Mouse (Mus musculus): ENCODE results near the gene Man2b1. TPM values are rescaled to one million over a fixed set of nuclear protein-coding genes. Genes with fewer than 3 reads are reported as not detected.
"Not testable (repeated sequence)": the region's sequence is repeated elsewhere in the genome, so short reads cannot be mapped to it uniquely, and the experiment has no call there.

The Man2b1 gene
- polyA plus RNA-seq, 1 experiment from 2014 or later: 29.9 TPM

DNA sequence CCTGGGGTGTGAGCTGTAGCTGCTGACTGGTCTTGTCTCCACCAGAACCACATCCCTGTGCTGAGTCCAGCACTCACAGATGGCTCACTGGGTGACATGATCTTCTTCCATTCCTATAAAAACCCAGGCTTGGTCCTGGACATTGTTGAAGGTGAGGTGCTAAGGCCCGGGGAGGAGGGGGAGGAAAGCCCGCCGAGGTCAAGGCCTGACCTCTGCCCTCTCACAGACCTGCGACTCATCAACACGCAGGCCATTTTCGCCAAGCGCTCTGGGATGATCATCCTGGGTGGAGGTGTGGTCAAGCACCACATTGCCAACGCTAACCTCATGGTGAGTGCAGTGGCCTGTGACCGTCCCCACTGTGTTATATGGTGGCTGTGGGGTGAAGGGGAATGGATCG lies 8.9 kb upstream of the Man2b1 start:
- Histone ChIP-seq H3K4me3 (replicated peaks) (no peak overlapping the region), H3K4me1 (replicated peaks) (peaks cover 83% of the 10 kb centered on the region), H3K27me3 (no peaks in the 10 kb centered on the region), H3K36me3 (replicated peaks) (peaks cover 55% of the 10 kb centered on the region), H3K9me3 (replicated peaks) (no peaks in the 10 kb centered on the region), H3K4me2 (no peak overlapping the region), H3K27ac (replicated peaks) (0 out of 2 replicates have a peak overlapping the region, but pooled peaks have one; percentile 73), H3K9ac (no peak overlapping the region)
- 79% methylated on average over 10 of the region's 10 CpGs for WGBS (ENCODE audit: insufficient replicate concordance)
- ATAC-seq (ENCODE audit: insufficient read depth): no peak

DNA sequence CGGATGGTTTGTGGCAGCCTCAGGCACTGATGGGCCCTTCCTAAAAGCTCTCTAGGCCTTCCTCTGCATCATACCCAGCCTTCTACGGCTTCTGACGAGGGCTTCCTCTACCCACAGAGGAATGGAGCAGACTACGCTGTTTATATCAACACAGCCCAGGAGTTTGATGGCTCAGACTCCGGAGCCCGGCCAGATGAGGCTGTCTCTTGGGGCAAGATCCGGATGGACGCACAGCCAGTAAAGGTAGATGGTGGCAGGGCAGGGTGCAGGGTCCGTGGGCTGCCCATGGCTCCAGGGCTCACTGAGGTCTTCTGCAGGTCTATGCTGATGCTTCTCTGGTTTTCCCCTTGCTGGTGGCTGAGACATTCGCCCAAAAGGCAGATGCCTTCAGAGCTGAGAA lies 8.5 kb upstream of the Man2b1 start:
- H3K27ac ChIP-seq (replicated peaks): peak overlapping the region; percentile 73; the same call in 1 of the 2 replicates

DNA sequence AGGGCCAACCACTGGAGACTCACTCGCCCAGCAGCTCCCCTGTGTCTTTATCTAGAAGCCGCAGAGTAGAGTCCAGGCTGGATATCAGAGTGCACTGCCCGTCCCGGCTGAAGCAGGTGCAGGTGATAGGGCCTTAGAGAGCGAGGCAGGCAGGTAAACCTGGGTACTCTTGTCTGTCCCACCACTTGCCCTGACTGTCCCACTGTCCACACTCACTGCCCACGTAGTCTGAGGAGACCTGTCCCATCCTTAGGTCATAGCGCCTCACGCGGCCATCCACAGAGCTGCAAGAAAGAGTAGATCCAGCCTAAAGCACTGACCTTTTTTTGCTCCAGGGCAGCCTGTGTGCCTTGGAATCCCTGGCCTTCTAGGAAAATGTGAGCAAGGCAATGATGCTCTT lies 7.1 kb upstream of the Man2b1 start:
- peaks cover 83% of the 10 kb centered on the region for H3K4me1 ChIP-seq (replicated peaks)
- H3K27me3 ChIP-seq: no peaks in the 10 kb centered on the region
- peak overlapping the region; percentile 50 for H3K4me2 ChIP-seq
- H3K4me3 ChIP-seq (replicated peaks): no peak overlapping the region; the same call in 1 of the 2 replicates
- H3K9ac ChIP-seq: peak overlapping the region; percentile 45; the same call in 1 of the 2 replicates
- peak overlapping the region; percentile 73 for H3K27ac ChIP-seq (replicated peaks)
- H3K36me3 ChIP-seq (replicated peaks): peaks cover 55% of the 10 kb centered on the region
- WGBS (ENCODE audit: insufficient replicate concordance): 49% methylated on average over 9 of the region's 9 CpGs
- no peaks in the 10 kb centered on the region for H3K9me3 ChIP-seq (replicated peaks)
- peak; percentile 58 for ATAC-seq (ENCODE audit: insufficient read depth)

More for the DNA sequence above, 8.5 kb upstream of the Man2b1 start:
- H3K4me3 ChIP-seq (replicated peaks): no peak overlapping the region
- no peaks in the 10 kb centered on the region for H3K27me3 ChIP-seq
- no peak for ATAC-seq (ENCODE audit: insufficient read depth)
- WGBS (ENCODE audit: insufficient replicate concordance): 79% methylated on average over 10 of the region's 10 CpGs
- no peak overlapping the region for H3K4me2 ChIP-seq
- peaks cover 85% of the 10 kb centered on the region for H3K4me1 ChIP-seq (replicated peaks)
- peaks cover 55% of the 10 kb centered on the region for H3K36me3 ChIP-seq (replicated peaks)
- no peak overlapping the region for H3K9ac ChIP-seq
- no peaks in the 10 kb centered on the region for H3K9me3 ChIP-seq (replicated peaks)

DNA sequence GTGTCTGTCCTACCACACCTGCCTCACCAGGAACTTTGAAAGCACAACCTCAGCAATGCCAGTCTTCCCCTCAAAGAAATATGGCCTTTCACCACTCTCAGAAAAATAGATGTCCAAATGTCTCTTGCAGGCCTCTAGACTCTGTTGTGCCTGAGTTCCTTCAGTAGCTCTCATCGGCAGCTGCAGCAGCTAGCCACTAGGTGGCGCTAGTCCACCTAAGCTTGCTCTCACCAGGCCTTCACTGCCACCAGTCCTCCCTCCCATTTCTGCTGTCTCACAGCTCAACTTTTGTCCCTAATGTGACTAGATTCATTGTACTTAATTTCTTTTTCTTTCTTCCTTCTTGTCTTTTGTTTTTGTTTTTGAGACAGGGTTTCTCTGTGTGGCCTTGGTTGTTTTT lies 6.1 kb upstream of the Man2b1 start:
- peak overlapping the region; percentile 21; the same call in 1 of the 2 replicates for H3K9ac ChIP-seq
- H3K27me3 ChIP-seq: no peaks in the 10 kb centered on the region
- peak overlapping the region; percentile 73 for H3K27ac ChIP-seq (replicated peaks)
- H3K4me3 ChIP-seq (replicated peaks): no peak overlapping the region
- 0 out of 2 replicates have a peak overlapping the region, but pooled peaks have one; percentile 50 for H3K4me2 ChIP-seq
- WGBS (ENCODE audit: insufficient replicate concordance): 0% methylated on average over 2 of the region's 2 CpGs
- H3K4me1 ChIP-seq (replicated peaks): peaks cover 89% of the 10 kb centered on the region
- peak; percentile 26; the same call in 1 of the 2 replicates for ATAC-seq (ENCODE audit: insufficient read depth)
- H3K9me3 ChIP-seq (replicated peaks): no peaks in the 10 kb centered on the region
- H3K36me3 ChIP-seq (replicated peaks): peaks cover 55% of the 10 kb centered on the region

DNA sequence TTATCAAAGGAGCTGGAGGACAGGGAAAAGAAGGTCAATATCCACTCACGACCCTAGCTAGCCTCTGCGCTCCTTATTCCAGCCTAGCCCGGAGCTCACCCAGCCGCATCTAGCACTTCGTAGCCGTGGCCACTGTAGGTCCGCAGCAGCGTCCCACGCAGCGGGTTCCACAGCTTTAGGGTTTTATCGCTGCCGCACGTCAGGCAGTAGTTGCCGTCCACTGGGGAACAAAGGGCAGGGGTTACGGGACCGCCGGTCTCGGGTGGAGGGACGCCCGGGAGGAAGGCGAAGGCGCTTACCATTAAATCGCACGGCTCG lies 2.9 kb upstream of the Man2b1 start:
- H3K27me3 ChIP-seq: no peaks in the 10 kb centered on the region
- peak overlapping the region; percentile 85 for H3K27ac ChIP-seq (replicated peaks)
- peaks cover 35% of the 10 kb centered on the region for H3K36me3 ChIP-seq (replicated peaks)
- H3K4me1 ChIP-seq (replicated peaks): peaks cover 88% of the 10 kb centered on the region
- WGBS (ENCODE audit: insufficient replicate concordance): 0% methylated on average over 25 of the region's 25 CpGs
- H3K9ac ChIP-seq: peak overlapping the region; percentile 90
- H3K9me3 ChIP-seq (replicated peaks): no peaks in the 10 kb centered on the region
- peak overlapping the region; percentile 88 for H3K4me3 ChIP-seq (replicated peaks)
- no peak for ATAC-seq (ENCODE audit: insufficient read depth)
- H3K4me2 ChIP-seq: peak overlapping the region; percentile 97

DNA sequence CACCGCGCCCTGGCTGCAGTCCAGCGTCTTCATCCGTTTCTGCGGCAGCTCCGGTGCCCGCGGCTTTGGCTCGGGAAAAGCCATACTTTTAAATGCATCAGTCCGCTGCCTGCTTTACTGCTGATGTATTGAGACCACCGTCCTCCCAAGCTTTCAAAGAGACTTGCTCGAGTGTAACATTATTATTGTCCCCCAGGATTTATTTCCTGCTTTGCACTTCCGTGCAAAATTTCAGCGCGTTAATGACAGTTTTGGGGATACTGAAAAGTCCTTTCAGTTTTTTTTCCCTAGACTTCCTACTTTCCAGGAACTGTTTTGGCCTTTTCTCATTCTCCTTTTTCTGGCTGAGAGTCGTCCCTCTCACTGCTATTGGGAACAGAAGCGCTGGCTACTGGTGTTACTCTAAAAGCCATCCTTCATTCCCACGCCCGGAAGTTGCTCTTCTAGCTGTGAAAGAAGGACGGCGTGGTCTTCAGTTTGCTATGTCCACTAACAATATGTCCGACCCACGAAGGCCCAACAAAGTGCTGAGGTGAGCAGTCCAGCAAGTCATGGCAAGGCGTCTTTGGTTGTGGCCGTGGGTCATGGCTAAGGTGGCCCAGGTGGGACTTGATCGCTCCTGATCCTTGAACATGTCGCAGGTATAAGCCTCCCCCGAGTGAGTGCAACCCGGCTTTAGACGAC lies 2.4 kb upstream of the Man2b1 start, which contains the start of gene Wdr83os:
Gene Wdr83os (plus strand): TSS at position 209 of the 684 bp plus-strand sequence.
- Histone ChIP-seq H3K9ac (peak within 1 kb of the TSS; percentile 90), H3K4me2 (peak within 1 kb of the TSS; percentile 97), H3K27me3 (no peaks in the 10 kb centered on the region), H3K27ac (replicated peaks) (peak within 1 kb of the TSS; percentile 85), H3K4me1 (replicated peaks) (peaks cover 88% of the 10 kb centered on the region), H3K36me3 (replicated peaks) (peaks cover 35% of the 10 kb centered on the region), H3K4me3 (replicated peaks) (peak within 1 kb of the TSS; percentile 88), H3K9me3 (replicated peaks) (no peaks in the 10 kb centered on the region)
- peak; percentile 13; the same call in 1 of the 2 replicates for ATAC-seq (ENCODE audit: insufficient read depth)
- under 1% methylated on average over 30 of the region's 30 CpGs for WGBS (ENCODE audit: insufficient replicate concordance)

DNA sequence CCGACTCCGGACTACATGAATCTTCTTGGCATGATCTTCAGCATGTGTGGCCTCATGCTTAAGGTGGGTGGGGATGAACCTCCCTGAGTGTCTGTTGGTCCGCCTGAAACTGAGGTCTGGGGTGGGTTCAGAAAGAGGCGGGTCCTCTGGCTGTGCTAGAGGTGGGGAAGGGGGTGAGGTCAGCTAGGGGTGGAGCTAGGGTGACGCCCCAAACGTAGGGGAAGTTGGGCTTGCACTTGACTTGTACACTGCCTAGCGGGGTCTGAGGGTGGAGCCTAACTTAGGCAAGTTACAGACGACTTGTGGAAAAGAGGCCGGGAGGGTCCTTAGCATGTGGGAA lies 1.9 kb upstream of the Man2b1 start, which contains the start of gene Wdr83:
Gene Wdr83 (minus strand): TSS at position 91 of the 340 bp plus-strand sequence.
- H3K4me2 ChIP-seq: peak within 1 kb of the TSS; percentile 97
- 1% methylated on average over 9 of the region's 9 CpGs for WGBS (ENCODE audit: insufficient replicate concordance)
- ATAC-seq (ENCODE audit: insufficient read depth): peak; percentile 60
- peak within 1 kb of the TSS; percentile 90 for H3K9ac ChIP-seq
- H3K4me3 ChIP-seq (replicated peaks): peak within 1 kb of the TSS; percentile 88
- no peaks in the 10 kb centered on the region for H3K27me3 ChIP-seq
- no peaks in the 10 kb centered on the region for H3K9me3 ChIP-seq (replicated peaks)
- peaks cover 84% of the 10 kb centered on the region for H3K4me1 ChIP-seq (replicated peaks)
- H3K27ac ChIP-seq (replicated peaks): peak within 1 kb of the TSS; percentile 85
- H3K36me3 ChIP-seq (replicated peaks): peaks cover 33% of the 10 kb centered on the region

DNA sequence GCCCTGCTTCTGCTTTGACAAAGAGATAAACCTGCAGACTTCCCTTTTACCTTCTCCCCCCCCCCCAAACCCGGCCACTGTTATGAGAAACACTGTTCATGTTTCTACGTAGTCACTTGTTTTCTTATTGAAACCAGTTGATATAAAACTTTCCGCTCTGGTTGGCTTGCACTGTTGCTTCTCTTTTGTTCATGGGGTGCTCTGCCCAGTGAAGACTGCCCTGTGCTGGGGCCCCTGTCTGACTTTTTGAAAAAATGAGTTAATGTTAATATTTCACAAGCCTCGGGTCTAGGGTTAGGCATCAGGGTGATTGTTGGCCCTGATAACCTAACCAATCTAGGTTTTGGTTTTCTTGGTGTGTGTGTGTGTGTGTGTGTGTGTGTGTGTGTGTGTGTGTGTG lies 901 bp upstream of the Man2b1 start:
- WGBS (ENCODE audit: insufficient replicate concordance): 36% methylated on average over 4 of the region's 4 CpGs
- H3K4me1 ChIP-seq (replicated peaks): peaks cover 74% of the 10 kb centered on the region
- peak overlapping the region; percentile 97 for H3K4me2 ChIP-seq
- H3K27me3 ChIP-seq; H3K9me3 ChIP-seq (replicated peaks); ATAC-seq (ENCODE audit: insufficient read depth); H3K4me3 ChIP-seq (replicated peaks); H3K9ac ChIP-seq: not testable (repeated sequence)
- H3K36me3 ChIP-seq (replicated peaks): peaks cover 35% of the 10 kb centered on the region
- H3K27ac ChIP-seq (replicated peaks): peak overlapping the region; percentile 85

DNA sequence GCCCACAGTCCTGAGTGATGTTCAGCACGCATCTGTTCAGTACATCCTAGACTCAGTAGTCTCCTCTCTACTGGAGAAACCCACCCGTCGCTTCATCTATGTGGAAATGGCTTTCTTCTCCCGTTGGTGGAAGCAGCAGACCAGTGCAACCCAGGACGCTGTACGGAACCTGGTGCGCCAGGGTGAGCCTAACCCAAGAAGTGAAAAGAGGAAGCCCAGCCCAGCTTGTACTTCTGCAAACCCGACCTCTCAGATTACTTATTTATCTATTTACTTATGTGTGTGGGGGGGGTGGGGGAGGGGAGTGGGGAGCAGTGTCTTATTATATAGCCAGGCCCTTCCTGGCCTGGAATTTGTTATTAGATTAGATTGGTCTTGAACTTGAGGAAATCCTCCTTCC lies 1.6 kb downstream of the Man2b1 start:
- Histone ChIP-seq H3K4me2 (peak overlapping the region; percentile 97), H3K27me3 (no peaks in the 10 kb centered on the region), H3K27ac (replicated peaks) (no peak overlapping the region; the same call in 1 of the 2 replicates), H3K36me3 (replicated peaks) (peaks cover 41% of the 10 kb centered on the region), H3K4me1 (replicated peaks) (peaks cover 53% of the 10 kb centered on the region), H3K4me3 (replicated peaks) (peak overlapping the region; percentile 73), H3K9ac (no peak overlapping the region), H3K9me3 (replicated peaks) (no peaks in the 10 kb centered on the region)
- ATAC-seq (ENCODE audit: insufficient read depth): no peak
- WGBS (ENCODE audit: insufficient replicate concordance): 35% methylated on average over 8 of the region's 8 CpGs

DNA sequence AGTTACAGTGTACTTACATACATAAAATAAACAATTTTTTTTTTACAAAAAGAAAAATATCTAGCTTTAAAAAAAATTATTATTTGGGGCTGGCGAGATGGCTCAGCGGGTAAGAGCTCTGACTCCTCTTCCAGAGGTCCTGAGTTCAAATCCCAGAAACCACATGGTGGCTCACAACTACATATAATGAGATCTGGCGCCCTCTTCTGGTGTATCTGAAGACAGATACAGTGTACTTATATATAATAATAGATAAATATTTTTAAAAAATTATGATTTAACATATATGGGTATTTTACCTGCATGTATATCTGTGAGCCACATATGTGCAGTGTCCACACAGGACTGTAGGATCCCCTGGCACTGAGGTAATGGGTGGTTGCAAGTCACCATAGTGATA lies 3.2 kb downstream of the Man2b1 start:
- Histone ChIP-seq H3K4me3 (replicated peaks) (no peak overlapping the region), H3K27ac (replicated peaks) (no peak overlapping the region), H3K4me1 (replicated peaks) (peaks cover 43% of the 10 kb centered on the region), H3K27me3 (no peaks in the 10 kb centered on the region), H3K9ac (no peak overlapping the region), H3K4me2 (no peak overlapping the region), H3K36me3 (replicated peaks) (peaks cover 48% of the 10 kb centered on the region), H3K9me3 (replicated peaks) (no peaks in the 10 kb centered on the region)
- WGBS (ENCODE audit: insufficient replicate concordance): 62% methylated on average over 3 of the region's 3 CpGs
- no peak for ATAC-seq (ENCODE audit: insufficient read depth)

DNA sequence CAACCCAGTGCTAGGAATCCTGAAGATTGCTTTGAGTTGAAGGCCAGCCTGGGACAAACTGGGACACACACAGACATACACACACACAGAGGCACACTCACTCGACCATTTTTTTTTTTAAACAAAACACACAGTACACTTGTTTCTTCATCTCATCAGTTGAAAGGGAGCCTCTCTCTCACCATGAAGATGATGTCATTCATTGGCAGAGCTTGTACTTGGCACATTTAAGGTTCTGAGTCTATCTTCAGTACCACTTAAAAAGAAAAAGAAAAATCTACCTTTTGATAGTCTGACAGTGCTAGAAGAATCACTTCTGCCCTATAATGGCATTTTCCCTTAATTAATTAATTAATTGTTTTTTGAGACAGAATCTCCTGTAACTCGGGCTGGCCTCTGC lies 5.7 kb downstream of the Man2b1 start:
- Histone ChIP-seq H3K4me1 (replicated peaks) (peaks cover 22% of the 10 kb centered on the region), H3K9ac (no peak overlapping the region), H3K9me3 (replicated peaks) (no peaks in the 10 kb centered on the region), H3K36me3 (replicated peaks) (peaks cover 67% of the 10 kb centered on the region), H3K27ac (replicated peaks) (no peak overlapping the region), H3K4me3 (replicated peaks) (no peak overlapping the region), H3K27me3 (no peaks in the 10 kb centered on the region), H3K4me2 (no peak overlapping the region)
- WGBS (ENCODE audit: insufficient replicate concordance): 53% methylated on average over 2 of the region's 2 CpGs
- ATAC-seq (ENCODE audit: insufficient read depth): no peak
